16 mouse cellular contexts compared by ENCODE assay signal in the genomic region with DNA sequence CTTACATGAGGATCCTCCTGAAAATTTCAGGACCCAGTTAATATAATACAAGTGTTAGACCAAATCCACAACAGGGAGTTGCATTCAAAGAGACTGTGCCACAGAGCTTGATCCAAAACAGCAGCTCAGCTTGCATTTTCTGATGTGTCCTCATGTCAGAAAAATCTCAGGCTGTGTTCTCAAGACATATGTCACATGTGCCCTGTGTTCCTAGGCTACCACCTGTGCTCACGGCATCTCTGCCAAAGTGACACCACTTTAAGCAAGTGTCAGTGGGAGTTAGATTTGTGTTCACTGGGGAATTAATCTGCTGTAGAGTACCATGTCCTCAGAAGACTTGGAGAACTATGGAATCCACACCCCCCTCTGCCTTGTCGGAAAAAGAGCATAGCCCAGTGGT.
DNase-seq lines count a peak whose midpoint lies in the region; TF ChIP-seq lines count a peak whose summit lies in the region.
"Had no signal": no experiment of that assay in that cellular context is flagged by ENCODE, and none has a peak within 500 bp of the region (broad histone marks: within the 10 kb centered on the region; RNA-seq: fewer than 3 reads in every experiment).

No protein-coding gene starts in this region.

- peak; percentile 42 for DNase-seq in layer of hippocampus, adult 11-12 months (ENCODE audit: low spot score)
- DNase-seq in layer of hippocampus, adult 9-10 months (ENCODE audit: low spot score) = no peak
- peak; percentile 30 to 43 for DNase-seq in layer of hippocampus, adult 8-10 months (ENCODE audit: low spot score in 2 of 2)
- no peak for DNase-seq in layer of hippocampus, postnatal 25 days (ENCODE audit: extremely low spot score in 1 of 2, low spot score in 1 of 2)
- DNase-seq in brain, embryonic 14.5 days (ENCODE audit: low read depth) = peak; percentile 14
- no peak for DNase-seq in frontal cortex, postnatal 36 days (ENCODE audit: low spot score in 2 of 2)
- DNase-seq in embryo, embryonic 9.5 days (ENCODE audit: extremely low spot score) = no peak
- DNase-seq: adrenal gland, adult 2 months; adrenal gland, postnatal 10 days; adrenal gland, postnatal 25 days; cerebellum, adult 11 months; cerebellum, adult 18-20 months; cerebellum, adult 8-10 months; cerebellum, adult 9-11 months; cerebellum, postnatal 14 days; cerebellum, postnatal 36 days had no signal

- no peak for TF ChIP-seq CTCF in brain, embryonic 14.5 days (IDR thresholded peaks at IDR 0.05; ENCODE audit: borderline replicate concordance, extremely low read depth, insufficient read depth, insufficient read length)

- no peak for TF ChIP-seq POLR2A in brain, embryonic 14.5 days (IDR thresholded peaks at IDR 0.05; ENCODE audit: borderline replicate concordance, extremely low read depth, insufficient read depth, insufficient read length, poor library complexity, severe bottlenecking)

Comparison
In these comparisons a context has a peak if more than half of its experiments do, and no peak if none do; other contexts are left out.
1. DNase-seq: peak in layer of hippocampus, adult 11-12 months (single experiment), layer of hippocampus, adult 8-10 months (2 of 2) and brain, embryonic 14.5 days (single experiment); none in layer of hippocampus, adult 9-10 months (single experiment), layer of hippocampus, postnatal 25 days (0 of 2), frontal cortex, postnatal 36 days (0 of 2) and embryo, embryonic 9.5 days (single experiment).